Mouse (Mus musculus) testis, adult 2 months (tissue): ENCODE data around the gene Akr1c6. TPM values are rescaled to one million over a fixed set of nuclear protein-coding genes. Genes with fewer than 3 reads are reported as not detected.
"Not testable (repeated sequence)": the region's sequence is repeated elsewhere in the genome, so short reads cannot be mapped to it uniquely, and the experiment has no call there.

ENCODE experiments used
- H3K27ac ChIP-seq: fragments of 200-500 bp; 2 replicates; pipeline ENCODE4 v1.5.1; 2012; ENCODE audit warnings: low read depth, low read length; ENCODE audit not compliant: control insufficient read depth, insufficient read depth
- H3K27me3 ChIP-seq: fragments of 200-500 bp; 2 replicates; pipeline ENCODE4 v1.6.1; 2012; ENCODE audit warnings: mild to moderate bottlenecking, low read length, moderate library complexity; ENCODE audit not compliant: control insufficient read depth, insufficient read depth
- H3K36me3 ChIP-seq: fragments of 200-500 bp; 2 replicates; pipeline ENCODE4 v1.6.1; 2012; ENCODE audit warnings: mild to moderate bottlenecking, low read length; ENCODE audit not compliant: control insufficient read depth, insufficient read depth
- H3K4me1 ChIP-seq: fragments of 200-500 bp; 2 replicates; pipeline ENCODE4 v1.6.1; 2012; ENCODE audit warnings: low read length; ENCODE audit not compliant: control insufficient read depth, insufficient read depth
- H3K4me3 ChIP-seq: fragments of 200-500 bp; 2 replicates; pipeline ENCODE4 v1.5.1; 2012; ENCODE audit warnings: low read depth, mild to moderate bottlenecking, low read length, moderate library complexity, mixed read lengths; ENCODE audit not compliant: control insufficient read depth
- CTCF ChIP-seq: fragments of 200-500 bp; IDR thresholded peaks from 2 replicates; pipeline ENCODE4 v1.5.1; 2012; ENCODE audit warnings: low read depth, mild to moderate bottlenecking, inconsistent platforms, low read length, moderate library complexity; ENCODE audit not compliant: control insufficient read depth, insufficient read depth, insufficient replicate concordance
- POLR2A ChIP-seq: fragments of 200-500 bp; IDR thresholded peaks from 2 replicates; pipeline ENCODE4 v1.6.1; 2012; ENCODE audit warnings: low read depth, mild to moderate bottlenecking, inconsistent platforms, low read length, moderate library complexity; ENCODE audit not compliant: control insufficient read depth
- polyA plus RNA-seq: library from polyadenylated mRNA; depleted of rRNA; stranded (reverse); fragments of >200 nt; gene quantifications from 2 replicates; pipeline ENCODE4 v1.2.3, GENCODE M21; 2012; rRNA removed

Akr1c6 gene
- polyA plus RNA-seq = not detected in 2 replicates

- Histone ChIP-seq H3K36me3 (no peaks in the 10 kb centered on the region), H3K27ac (no peak within 1 kb of the TSS), H3K4me3 (no peak within 1 kb of the TSS), H3K27me3 (no peaks in the 10 kb centered on the region), H3K4me1 (no peaks in the 10 kb centered on the region)
- TF ChIP-seq CTCF = no peak
- no peak for TF ChIP-seq POLR2A
Measured at GRCm38 (mm10) chr13:4434006-4434405, at the start of gene Akr1c6. Gene Akr1c6 (plus strand): TSS chr13:4434306.

- H3K27ac ChIP-seq = no peak overlapping the region
- H3K27me3 ChIP-seq = no peaks in the 10 kb centered on the region
- H3K4me3 ChIP-seq = no peak overlapping the region
- no peaks in the 10 kb centered on the region for H3K4me1 ChIP-seq
- H3K36me3 ChIP-seq = no peaks in the 10 kb centered on the region
- TF ChIP-seq CTCF (no peak), POLR2A (no peak)
Measured at GRCm38 (mm10) chr13:4384918-4385317, 49.2 kb upstream of the Akr1c6 start.

GRCm38 (mm10) chr13:4385541-4385940, 48.6 kb upstream of the Akr1c6 start:
- H3K27me3 ChIP-seq = no peaks in the 10 kb centered on the region
- no peaks in the 10 kb centered on the region for H3K4me1 ChIP-seq
- H3K4me3 ChIP-seq = no peak overlapping the region
- TF ChIP-seq CTCF = no peak
- TF ChIP-seq POLR2A = no peak
- H3K27ac ChIP-seq = no peak overlapping the region
- H3K36me3 ChIP-seq = no peaks in the 10 kb centered on the region

- H3K4me1 ChIP-seq = no peaks in the 10 kb centered on the region
- H3K4me3 ChIP-seq = no peak overlapping the region
- H3K36me3 ChIP-seq = no peaks in the 10 kb centered on the region
- no peaks in the 10 kb centered on the region for H3K27me3 ChIP-seq
- no peak overlapping the region for H3K27ac ChIP-seq
- TF ChIP-seq CTCF (no peak), POLR2A (no peak)
Measured at GRCm38 (mm10) chr13:4388762-4389446, 45.2 kb upstream of the Akr1c6 start.

- not testable (repeated sequence) for H3K36me3 ChIP-seq, H3K27me3 ChIP-seq, H3K4me1 ChIP-seq, H3K4me3 ChIP-seq, H3K27ac ChIP-seq
Measured at GRCm38 (mm10) chr13:4400360-4400759, 33.7 kb upstream of the Akr1c6 start.

GRCm38 (mm10) chr13:4400831-4401230, 33.3 kb upstream of the Akr1c6 start:
- Histone ChIP-seq H3K27ac (no peak overlapping the region), H3K4me3 (no peak overlapping the region), H3K4me1 (no peaks in the 10 kb centered on the region), H3K36me3 (no peaks in the 10 kb centered on the region), H3K27me3 (no peaks in the 10 kb centered on the region)
- no peak for TF ChIP-seq CTCF
- TF ChIP-seq POLR2A = no peak

- Histone ChIP-seq H3K36me3 (no peaks in the 10 kb centered on the region), H3K4me3 (no peak overlapping the region), H3K27me3 (no peaks in the 10 kb centered on the region), H3K4me1 (no peaks in the 10 kb centered on the region), H3K27ac (no peak overlapping the region)
- no peak for TF ChIP-seq CTCF
- TF ChIP-seq POLR2A = no peak
Measured at GRCm38 (mm10) chr13:4402221-4402620, 31.9 kb upstream of the Akr1c6 start.

GRCm38 (mm10) chr13:4404726-4405125, 29.4 kb upstream of the Akr1c6 start:
- no peak overlapping the region for H3K4me3 ChIP-seq
- H3K27ac ChIP-seq = no peak overlapping the region
- H3K36me3 ChIP-seq = no peaks in the 10 kb centered on the region
- no peaks in the 10 kb centered on the region for H3K4me1 ChIP-seq
- no peaks in the 10 kb centered on the region for H3K27me3 ChIP-seq
- TF ChIP-seq CTCF = no peak
- TF ChIP-seq POLR2A = no peak
